Mouse (Mus musculus): ENCODE results near the gene Tmem189.

DNA sequence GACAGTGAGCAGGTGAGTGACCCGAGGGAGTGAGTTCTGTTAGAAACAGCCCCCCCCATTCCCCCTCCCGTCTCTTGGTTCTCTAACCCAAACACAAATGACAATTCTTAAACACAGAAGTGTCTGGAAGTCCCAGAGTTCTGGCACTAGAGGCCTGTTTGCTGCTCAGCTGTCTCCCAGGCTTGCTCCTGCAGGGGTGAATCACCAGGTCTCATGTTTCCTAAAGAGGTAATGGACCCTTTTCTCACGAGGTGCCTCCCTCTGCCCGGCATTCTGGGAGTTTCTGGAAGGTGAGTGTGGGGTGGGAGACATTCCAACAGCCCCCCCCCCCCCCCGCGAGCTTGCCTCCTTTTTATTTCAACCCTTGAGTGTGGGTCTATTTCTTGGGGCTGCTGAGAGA lies 49.4 kb upstream of the Tmem189 start:
- TF ChIP-seq CTCF (IDR thresholded peaks at IDR 0.05; ENCODE audit: low read depth, low read length) (no peak), POLR2AphosphoS5 (IDR thresholded peaks at IDR 0.05; ENCODE audit: insufficient replicate concordance, low read depth, low read length) (no peak), GATA2 (IDR thresholded peaks at IDR 0.05; ENCODE audit: borderline replicate concordance, low read depth, low read length) (no peak), TAL1 (conservative IDR thresholded peaks at IDR 0.05; ENCODE audit: low read depth, low read length) (no peak), GATA1 (IDR thresholded peaks at IDR 0.05; ENCODE audit: borderline replicate concordance, low read length) (no peak)
